Mouse (Mus musculus): ENCODE measurements at regions not wholly inside any gene's neighbourhood (a gene's known extent, or its start where the extent isn't known, plus 50 kb on each side); places are given as distances from the start of the nearest gene placed in this dataset.

DNA sequence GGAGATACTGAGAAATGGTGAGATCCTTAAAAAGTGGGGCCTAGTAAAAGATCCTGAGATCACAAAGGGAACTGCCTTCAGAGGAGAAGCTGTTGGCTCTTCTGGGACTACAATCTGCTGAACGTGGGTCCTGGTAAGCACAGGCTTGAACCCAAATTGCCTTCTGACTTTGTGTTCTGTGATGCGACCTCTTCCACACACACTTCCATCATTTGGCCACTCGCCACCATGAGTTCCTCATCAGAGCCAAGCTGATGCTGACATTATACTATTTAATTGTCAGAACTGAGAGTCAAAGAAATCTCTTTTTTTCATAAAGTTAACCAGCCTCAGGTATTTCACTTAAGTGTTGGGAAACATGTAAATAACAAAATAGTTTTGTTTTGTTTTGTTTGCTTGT, 635.1 kb downstream of the Slc4a3 start:
- TF ChIP-seq CTCF (IDR thresholded peaks at IDR 0.05; ENCODE audit: low read depth) (no peak), EP300 (IDR thresholded peaks at IDR 0.05; ENCODE audit: low read depth) (no peak)

Data from heart, postnatal 0 days (tissue).